Mouse (Mus musculus) embryonic facial prominence, embryonic 15.5 days (tissue): ENCODE results near the gene Lrch4. TPM values are rescaled to one million over a fixed set of nuclear protein-coding genes. Genes with fewer than 3 reads are reported as not detected.
A peak's percentile ranks its signal among the peaks of the same experiment; 100 is the strongest.

Source experiments
- ATAC-seq: fragments of 200-750 bp; cut with Nextera tagmentation; 2 replicates; pipeline ENCODE4 v1.8.0; 2017; ENCODE audit warnings: low read depth, moderate TSS enrichment; ENCODE audit not compliant: insufficient number of reproducible peaks, low FRiP score, low TSS enrichment
- H3K27ac ChIP-seq: fragments of 300-500 bp; sonication (generic); replicated peaks from 2 replicates; pipeline ENCODE4 v1.5.1; 2015; ENCODE audit warnings: mild to moderate bottlenecking, inconsistent platforms
- H3K27me3 ChIP-seq: fragments of 300-500 bp; sonication (generic); 2 replicates; pipeline ENCODE4 v1.6.1; 2015; ENCODE audit warnings: inconsistent platforms
- H3K36me3 ChIP-seq: fragments of 300-500 bp; sonication (generic); 2 replicates; pipeline ENCODE4 v1.6.1; 2015; ENCODE audit warnings: mild to moderate bottlenecking, inconsistent platforms
- H3K4me1 ChIP-seq: fragments of 300-500 bp; sonication (generic); 2 replicates; pipeline ENCODE4 v1.6.1; 2015; ENCODE audit warnings: inconsistent platforms
- H3K4me2 ChIP-seq: fragments of 300-500 bp; sonication (generic); replicated peaks from 2 replicates; pipeline ENCODE4 v1.6.1; 2015; ENCODE audit warnings: mild to moderate bottlenecking, inconsistent platforms
- H3K4me3 ChIP-seq: fragments of 300-500 bp; sonication (generic); replicated peaks from 2 replicates; pipeline ENCODE4 v1.5.1; 2015; ENCODE audit warnings: mild to moderate bottlenecking, inconsistent platforms
- H3K9ac ChIP-seq: fragments of 300-500 bp; sonication (generic); 2 replicates; pipeline ENCODE4 v1.6.1; 2015; ENCODE audit warnings: inconsistent platforms
- H3K9me3 ChIP-seq: fragments of 300-500 bp; sonication (generic); replicated peaks from 2 replicates; pipeline ENCODE4 v1.6.1; 2016; ENCODE audit warnings: inconsistent platforms
- WGBS: fragments of 180-500 bp; shearing (Covaris S2); methylation state at CpG from one replicate; pipeline ENCODE4 v1.1.7; 2015; 5-methylcytosine and 5-hydroxymethylcytosine counted together
- polyA plus RNA-seq: library from polyadenylated mRNA; unstranded; fragments of >200 nt; fragmentation: Nextera tagmentation; extraction: Ambion mirVana; gene quantifications from 2 replicates; pipeline ENCODE4 v1.2.1, GENCODE M21; 2015

Lrch4 gene
- polyA plus RNA-seq, 1 experiment from 2014 or later = 48.9 TPM

- Histone ChIP-seq H3K36me3 (peaks cover 3% of the 10 kb centered on the region; the same call in 1 of the 2 replicates), H3K9me3 (no peaks in the 10 kb centered on the region), H3K27me3 (no peaks in the 10 kb centered on the region), H3K4me2 (no peak overlapping the region), H3K9ac (no peak overlapping the region), H3K27ac (no peak overlapping the region), H3K4me3 (no peak overlapping the region), H3K4me1 (peaks cover 15% of the 10 kb centered on the region)
- ATAC-seq = no peak
- WGBS = 89% methylated on average over 8 of the region's 8 CpGs
These were observed 45.9 kb downstream of the Lrch4 start for GRCm38 (mm10) chr5:137674786-137675185.

GRCm38 (mm10) chr5:137677859-137678258, 48.9 kb downstream of the Lrch4 start:
- Histone ChIP-seq H3K4me2 (no peak overlapping the region), H3K4me1 (peaks cover under 1% of the 10 kb centered on the region; the same call in 1 of the 2 replicates), H3K27ac (no peak overlapping the region), H3K36me3 (peaks cover 3% of the 10 kb centered on the region; the same call in 1 of the 2 replicates), H3K27me3 (no peaks in the 10 kb centered on the region), H3K4me3 (no peak overlapping the region), H3K9me3 (no peaks in the 10 kb centered on the region), H3K9ac (no peak overlapping the region)
- no peak for ATAC-seq
- 94% methylated on average over 8 of the region's 8 CpGs for WGBS

DNA sequence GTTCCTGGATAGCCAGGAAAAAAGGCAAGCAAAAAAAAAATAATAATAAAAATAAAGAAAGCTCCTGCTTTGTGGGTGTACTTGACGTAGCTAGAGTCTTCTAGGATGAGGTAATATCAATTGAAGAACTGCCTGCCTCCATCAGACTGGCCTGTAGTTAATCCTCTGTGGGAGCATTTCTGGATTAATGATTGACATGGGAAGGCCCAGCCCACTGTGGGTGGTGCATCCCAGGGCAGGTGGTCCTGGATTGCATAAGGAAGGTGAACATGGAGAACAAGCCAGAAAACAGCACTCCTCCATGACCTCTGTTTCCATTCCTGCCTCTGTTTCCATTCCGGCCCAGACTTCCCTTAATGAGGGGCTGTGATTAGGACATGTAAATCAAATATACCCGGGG, 49.8 kb downstream of the Lrch4 start:
- Histone ChIP-seq H3K36me3 (peaks cover 3% of the 10 kb centered on the region; the same call in 1 of the 2 replicates), H3K27ac (no peak overlapping the region), H3K27me3 (no peaks in the 10 kb centered on the region), H3K9me3 (no peaks in the 10 kb centered on the region), H3K4me3 (no peak overlapping the region), H3K9ac (no peak overlapping the region), H3K4me1 (peaks cover 9% of the 10 kb centered on the region), H3K4me2 (no peak overlapping the region)
- 86% methylated on average over 3 of the region's 3 CpGs for WGBS
- no peak for ATAC-seq

DNA sequence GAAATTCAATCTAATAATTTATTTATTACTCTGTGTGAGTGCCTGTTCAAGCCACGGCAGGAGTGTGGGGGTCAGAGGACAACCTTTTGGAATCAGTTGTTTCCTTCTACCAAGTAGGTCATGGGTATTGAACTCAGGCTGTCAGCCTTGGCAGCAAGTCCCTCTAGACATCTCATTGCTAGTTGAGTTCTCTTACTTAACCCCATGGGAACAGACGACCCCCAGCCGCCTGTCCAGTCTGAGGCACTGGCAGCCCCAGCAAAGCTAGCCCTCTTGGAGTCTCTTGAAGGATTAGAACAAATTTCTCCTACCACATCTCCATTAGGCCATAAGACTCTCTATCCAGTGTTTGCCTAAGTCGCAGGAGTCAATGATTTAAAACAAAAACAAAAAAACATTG, 50.8 kb downstream of the Lrch4 start:
- WGBS = 78% methylated on average over 4 of the region's 4 CpGs
- Histone ChIP-seq H3K27ac (no peak overlapping the region), H3K4me2 (no peak overlapping the region), H3K4me1 (peaks cover 9% of the 10 kb centered on the region), H3K4me3 (no peak overlapping the region), H3K27me3 (no peaks in the 10 kb centered on the region), H3K9ac (no peak overlapping the region), H3K9me3 (no peaks in the 10 kb centered on the region), H3K36me3 (peaks cover 3% of the 10 kb centered on the region; the same call in 1 of the 2 replicates)
- ATAC-seq = no peak

- H3K27me3 ChIP-seq = no peaks in the 10 kb centered on the region
- H3K4me3 ChIP-seq = no peak overlapping the region
- H3K9ac ChIP-seq = no peak overlapping the region
- WGBS = 80% methylated on average over 6 of the region's 6 CpGs
- peaks cover 13% of the 10 kb centered on the region for H3K4me1 ChIP-seq
- H3K36me3 ChIP-seq = no peaks in the 10 kb centered on the region; the same call in 1 of the 2 replicates
- no peak for ATAC-seq
- no peaks in the 10 kb centered on the region for H3K9me3 ChIP-seq
- H3K4me2 ChIP-seq = no peak overlapping the region
- no peak overlapping the region for H3K27ac ChIP-seq
These were observed 53.6 kb downstream of the Lrch4 start for GRCm38 (mm10) chr5:137682526-137682925.

- H3K4me1 ChIP-seq = peaks cover 13% of the 10 kb centered on the region
- no peaks in the 10 kb centered on the region for H3K27me3 ChIP-seq
- H3K4me3 ChIP-seq = peak overlapping the region; percentile 80
- no peaks in the 10 kb centered on the region; the same call in 1 of the 2 replicates for H3K36me3 ChIP-seq
- H3K27ac ChIP-seq = peak overlapping the region; percentile 58; the same call in 1 of the 2 replicates
- no peak for ATAC-seq
- H3K4me2 ChIP-seq = peak overlapping the region; percentile 95
- H3K9me3 ChIP-seq = no peaks in the 10 kb centered on the region
- H3K9ac ChIP-seq = peak overlapping the region; percentile 50
- WGBS = 9% methylated on average over 28 of the region's 28 CpGs
These were observed 54.7 kb downstream of the Lrch4 start for GRCm38 (mm10) chr5:137683388-137684293.

- peak within 1 kb of the TSS; percentile 95 for H3K4me2 ChIP-seq
- WGBS = under 1% methylated on average over 61 of the region's 62 CpGs
- no peaks in the 10 kb centered on the region for H3K9me3 ChIP-seq
- no peaks in the 10 kb centered on the region for H3K27me3 ChIP-seq
- H3K4me3 ChIP-seq = peak within 1 kb of the TSS; percentile 80
- peak within 1 kb of the TSS; percentile 58; the same call in 1 of the 2 replicates for H3K27ac ChIP-seq
- no peaks in the 10 kb centered on the region; the same call in 1 of the 2 replicates for H3K36me3 ChIP-seq
- peak; percentile 100 for ATAC-seq
- H3K4me1 ChIP-seq = peaks cover 13% of the 10 kb centered on the region
- peak within 1 kb of the TSS; percentile 50 for H3K9ac ChIP-seq
These were observed 55.6 kb downstream of the Lrch4 start, which contains the start of gene Agfg2 for GRCm38 (mm10) chr5:137684294-137685123. Agfg2 (minus strand) TSS chr5:137684726.

- Histone ChIP-seq H3K36me3 (no peaks in the 10 kb centered on the region; the same call in 1 of the 2 replicates), H3K27ac (no peak overlapping the region), H3K4me2 (no peak overlapping the region), H3K4me3 (no peak overlapping the region), H3K9ac (no peak overlapping the region), H3K27me3 (no peaks in the 10 kb centered on the region), H3K9me3 (no peaks in the 10 kb centered on the region), H3K4me1 (peaks cover 13% of the 10 kb centered on the region)
- no peak for ATAC-seq
- over 99% methylated on average over 3 of the region's 3 CpGs for WGBS
These were observed 56.7 kb downstream of the Lrch4 start for GRCm38 (mm10) chr5:137685653-137686052.

- peaks cover 13% of the 10 kb centered on the region for H3K4me1 ChIP-seq
- H3K27ac ChIP-seq = no peak overlapping the region
- no peaks in the 10 kb centered on the region for H3K27me3 ChIP-seq
- WGBS = 81% methylated on average over 6 of the region's 6 CpGs
- H3K4me2 ChIP-seq = no peak overlapping the region
- no peaks in the 10 kb centered on the region for H3K9me3 ChIP-seq
- H3K4me3 ChIP-seq = no peak overlapping the region
- no peak overlapping the region for H3K9ac ChIP-seq
- no peak for ATAC-seq
- no peaks in the 10 kb centered on the region; the same call in 1 of the 2 replicates for H3K36me3 ChIP-seq
These were observed 57.3 kb downstream of the Lrch4 start for GRCm38 (mm10) chr5:137686127-137686790.

DNA sequence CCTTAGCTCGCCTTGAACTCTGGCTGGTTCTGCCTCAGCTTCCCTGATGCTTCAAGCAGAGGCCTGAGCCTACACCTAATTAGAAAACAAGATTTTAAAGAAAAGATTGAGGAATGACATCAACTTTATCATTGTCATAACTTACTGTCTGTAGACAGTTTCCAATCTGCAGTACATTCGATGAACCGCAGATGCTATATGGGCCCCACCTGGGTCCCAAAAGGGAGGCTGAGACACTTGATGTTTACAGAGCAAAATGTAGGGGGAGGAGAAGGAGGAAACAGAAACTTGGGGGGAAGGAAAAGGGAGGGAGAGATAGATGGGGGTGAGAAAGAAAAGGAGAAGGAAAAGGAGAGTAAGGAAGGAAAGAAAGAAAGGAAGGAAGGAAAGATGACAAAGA, 61.1 kb downstream of the Lrch4 start:
- no peak overlapping the region for H3K4me3 ChIP-seq
- ATAC-seq = no peak
- WGBS = 86% methylated on average over 3 of the region's 3 CpGs

More for the DNA sequence above, 61.1 kb downstream of the Lrch4 start:
- Histone ChIP-seq H3K4me2 (no peak overlapping the region), H3K9ac (no peak overlapping the region), H3K36me3 (no peaks in the 10 kb centered on the region), H3K9me3 (no peaks in the 10 kb centered on the region), H3K27me3 (no peaks in the 10 kb centered on the region), H3K4me1 (0 out of 2 replicates have a peak, but pooled peaks cover 2% of the 10 kb centered on the region), H3K27ac (no peak overlapping the region)
